Mouse (Mus musculus) G1E-ER4 (cell line): ENCODE data around the gene Pdpn. TPM values are rescaled to one million over a fixed set of nuclear protein-coding genes. Genes with fewer than 3 reads are reported as not detected.

Experiments
- GATA1 ChIP-seq: IDR thresholded peaks from one replicate; pipeline ENCODE4 v1.8.0; 2012; ENCODE audit warnings: low read length, inconsistent platforms
- polyA plus RNA-seq: library from polyadenylated mRNA; stranded (reverse); fragments of >175 nt; gene quantifications from 2 replicates; pipeline ENCODE4 v1.2.3, GENCODE M21; 2012

Pdpn gene
- polyA plus RNA-seq: not detected in 2 replicates

DNA sequence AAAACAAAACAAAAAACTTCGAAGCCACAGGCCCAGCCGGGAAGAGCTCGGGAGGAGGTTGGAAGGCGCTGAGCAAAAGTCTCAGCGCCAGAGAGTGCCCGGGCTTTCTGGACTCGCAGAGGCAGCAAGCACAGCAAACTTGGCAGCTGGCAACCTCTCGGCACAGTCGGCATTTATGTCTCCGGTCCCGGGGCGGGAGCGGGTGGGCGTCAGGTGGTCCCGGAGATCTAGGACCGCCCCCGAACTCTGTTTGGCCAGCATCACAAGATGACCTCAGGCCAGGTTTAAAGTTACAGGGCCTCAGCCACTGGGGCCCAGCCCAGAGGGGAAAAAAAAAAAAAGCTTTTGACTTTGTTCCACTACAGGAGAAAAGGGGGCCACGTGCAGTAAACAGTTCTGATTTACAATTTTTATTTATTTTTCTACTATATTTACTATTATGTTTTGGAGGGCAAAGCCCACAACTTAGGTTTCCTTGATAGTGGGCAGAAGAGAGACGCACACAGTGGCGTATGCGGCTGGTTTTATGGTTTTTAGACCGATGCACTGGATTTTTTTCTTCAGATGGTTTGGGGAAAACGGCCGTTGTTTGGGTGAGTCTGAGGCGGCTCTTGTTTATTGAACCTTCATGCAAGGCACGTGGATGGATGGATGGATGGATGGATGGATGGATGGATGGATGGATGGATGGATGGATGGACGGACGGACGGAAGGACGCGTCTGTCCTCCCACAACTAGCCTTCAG, at the start of gene Pdpn:
Gene Pdpn, minus strand, starts transcription at position 240 of the 746 bp plus-strand sequence.
- no peak for TF ChIP-seq GATA1

GRCm38 (mm10) chr4:143348678-143349077, 49.3 kb upstream of the Pdpn start:
- no peak for TF ChIP-seq GATA1

- no peak for TF ChIP-seq GATA1
Observed at GRCm38 (mm10) chr4:143341470-143341869, 42.1 kb upstream of the Pdpn start.

- no peak for TF ChIP-seq GATA1
Observed at GRCm38 (mm10) chr4:143339808-143340207, 40.4 kb upstream of the Pdpn start.

DNA sequence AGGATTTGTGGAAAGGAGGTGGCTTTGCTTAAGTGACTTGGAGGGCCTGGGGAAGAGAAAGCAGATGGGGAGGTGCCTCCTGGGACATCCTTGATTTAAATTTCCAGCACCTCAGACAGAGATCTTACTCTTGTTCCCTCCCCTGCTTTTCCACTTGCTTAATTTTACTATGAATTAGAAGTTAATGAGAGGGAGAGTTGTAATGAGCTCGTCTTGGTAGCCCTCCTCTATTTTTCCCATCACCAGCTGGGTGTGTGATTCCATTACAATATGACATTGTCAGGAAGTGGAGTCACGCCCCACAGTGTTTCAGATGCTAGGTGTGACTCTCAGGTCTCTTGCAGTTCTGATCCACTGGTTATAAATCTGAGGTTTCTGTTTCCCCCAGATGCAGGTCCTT, 36.7 kb upstream of the Pdpn start:
- no peak for TF ChIP-seq GATA1

DNA sequence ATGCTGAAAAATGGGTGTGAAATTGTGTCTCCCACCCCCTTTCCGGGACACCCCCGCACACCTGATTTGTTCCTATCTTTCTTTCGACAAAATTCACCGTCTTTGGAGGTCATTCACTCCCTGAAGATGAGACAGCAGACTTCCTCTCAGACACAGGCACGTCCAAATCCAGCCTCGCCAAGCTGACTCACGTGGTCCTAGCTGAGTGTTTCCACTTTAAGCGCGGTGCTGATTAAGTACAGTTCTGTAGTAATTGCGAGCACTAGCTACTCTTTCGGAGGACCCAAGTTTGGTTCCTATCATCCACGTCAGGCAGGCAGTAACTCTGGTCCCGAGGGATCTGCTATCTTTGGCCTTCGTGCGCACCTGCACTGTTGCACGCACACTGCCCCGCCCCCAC, 35.6 kb upstream of the Pdpn start:
- no peak for TF ChIP-seq GATA1

DNA sequence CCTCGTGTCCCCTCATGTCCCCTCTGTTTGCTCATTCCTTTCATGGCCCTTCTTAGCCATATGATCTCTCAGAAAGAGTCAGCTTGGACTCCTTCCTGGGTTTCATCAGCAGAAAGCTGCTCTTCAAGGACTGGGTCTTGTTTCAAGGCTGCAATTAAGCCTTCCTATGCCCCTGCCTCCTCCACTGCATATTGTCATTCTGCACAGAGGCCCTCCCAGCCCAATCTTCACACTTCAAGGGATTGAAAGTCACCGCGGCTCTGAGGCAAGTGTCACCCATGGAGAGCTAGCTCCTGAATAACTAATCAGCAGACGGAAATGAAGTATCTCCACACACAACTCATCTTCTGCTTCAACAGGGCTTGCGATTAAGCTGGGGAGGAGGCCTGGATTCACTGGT, 34.8 kb upstream of the Pdpn start:
- no peak for TF ChIP-seq GATA1

- TF ChIP-seq GATA1: no peak
Observed at GRCm38 (mm10) chr4:143331787-143332186, 32.4 kb upstream of the Pdpn start.

- no peak for TF ChIP-seq GATA1
Observed at GRCm38 (mm10) chr4:143330566-143330965, 31.2 kb upstream of the Pdpn start.

GRCm38 (mm10) chr4:143325625-143325941, 26.2 kb upstream of the Pdpn start:
- TF ChIP-seq GATA1: no peak

DNA sequence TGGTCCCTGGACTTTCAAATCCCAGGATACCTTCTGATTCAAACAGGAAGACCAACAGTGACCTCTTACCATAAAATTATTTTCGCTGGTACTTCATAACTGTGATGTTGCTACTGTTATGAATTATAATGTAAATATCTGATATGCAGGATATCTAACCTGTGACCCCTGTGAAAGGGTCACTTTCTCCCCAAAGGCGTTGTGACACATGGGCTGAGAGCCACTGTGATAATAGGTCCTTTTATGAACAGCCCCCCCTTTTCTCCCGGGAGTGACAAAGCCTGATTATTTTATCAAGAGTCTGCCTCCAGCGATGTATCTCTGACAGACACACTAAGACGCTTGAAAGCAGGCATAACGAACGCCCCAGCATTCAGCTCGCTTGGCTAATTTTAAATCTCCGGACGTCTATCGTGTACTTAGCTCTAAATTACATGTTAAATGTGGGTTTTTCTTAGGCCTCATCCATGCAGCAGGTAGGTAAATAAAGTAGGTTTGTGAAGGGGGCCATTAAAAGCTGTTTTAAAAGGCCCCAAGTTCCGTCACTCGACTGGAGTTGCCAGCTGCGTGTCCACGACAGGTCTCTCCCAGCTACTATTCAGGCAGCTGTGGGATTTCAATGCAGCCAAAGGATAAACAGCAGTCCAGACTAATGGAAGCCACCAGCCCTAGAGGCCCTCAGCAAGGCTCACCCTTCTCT, 25.7 kb upstream of the Pdpn start:
- no peak for TF ChIP-seq GATA1

GRCm38 (mm10) chr4:143324176-143324924, 25.0 kb upstream of the Pdpn start:
- TF ChIP-seq GATA1: no peak

- TF ChIP-seq GATA1: no peak
Observed at GRCm38 (mm10) chr4:143313299-143313698, 13.9 kb upstream of the Pdpn start.

DNA sequence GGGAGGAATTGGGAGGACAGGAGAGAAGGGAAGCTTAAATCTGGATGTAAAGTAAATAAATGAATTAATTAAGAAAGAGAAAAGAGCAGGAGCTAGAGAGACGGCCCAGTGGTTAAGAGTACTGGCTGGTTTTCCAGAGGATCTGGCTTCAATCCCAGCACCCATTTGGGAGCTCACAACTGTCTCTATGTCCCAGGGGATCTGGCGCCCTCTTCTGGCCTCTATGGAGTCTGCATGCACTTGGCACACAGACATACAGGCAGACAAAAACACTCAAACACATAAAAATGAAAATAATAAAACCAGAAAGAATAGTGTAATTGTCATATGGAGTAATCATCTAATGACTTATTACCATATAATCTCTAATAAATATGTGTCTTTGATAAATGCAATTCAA, 12.0 kb upstream of the Pdpn start:
- TF ChIP-seq GATA1: no peak

DNA sequence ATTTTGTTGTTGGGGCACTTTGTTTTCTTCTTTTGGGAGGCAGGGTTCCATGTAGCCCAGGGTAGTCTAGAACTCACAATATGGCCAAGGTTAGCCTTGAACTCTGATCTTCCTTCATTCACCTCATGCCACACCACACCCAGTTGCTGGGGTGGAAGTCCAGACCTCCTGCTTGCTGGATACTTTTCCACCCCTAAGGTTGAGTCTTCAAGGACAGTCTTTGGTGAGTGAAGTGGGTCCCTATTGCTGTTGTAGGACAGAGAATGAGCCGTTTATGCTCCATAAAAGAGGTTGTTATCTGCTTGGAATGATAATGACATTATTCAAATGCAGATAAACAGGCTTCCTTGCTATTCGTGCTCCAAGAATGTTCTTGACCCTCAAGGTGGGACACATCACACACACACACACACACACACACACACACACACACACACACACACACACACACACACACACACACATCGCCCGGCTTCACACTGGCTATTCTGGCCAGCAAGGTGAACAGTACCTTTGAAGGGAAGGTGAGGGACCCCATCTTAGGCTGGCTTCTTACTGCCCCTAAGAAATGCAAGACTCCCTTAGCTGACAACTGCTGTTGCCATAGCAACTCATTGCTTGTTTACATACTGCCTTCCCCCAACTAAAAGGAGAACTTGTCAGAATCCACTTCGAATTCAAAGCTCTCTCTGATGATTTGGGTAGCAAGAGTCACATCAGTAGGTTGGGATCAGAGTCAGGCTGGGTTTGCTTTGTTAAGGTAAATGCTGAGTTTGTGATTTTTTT, 6.8 kb upstream of the Pdpn start:
- TF ChIP-seq GATA1: no peak

DNA sequence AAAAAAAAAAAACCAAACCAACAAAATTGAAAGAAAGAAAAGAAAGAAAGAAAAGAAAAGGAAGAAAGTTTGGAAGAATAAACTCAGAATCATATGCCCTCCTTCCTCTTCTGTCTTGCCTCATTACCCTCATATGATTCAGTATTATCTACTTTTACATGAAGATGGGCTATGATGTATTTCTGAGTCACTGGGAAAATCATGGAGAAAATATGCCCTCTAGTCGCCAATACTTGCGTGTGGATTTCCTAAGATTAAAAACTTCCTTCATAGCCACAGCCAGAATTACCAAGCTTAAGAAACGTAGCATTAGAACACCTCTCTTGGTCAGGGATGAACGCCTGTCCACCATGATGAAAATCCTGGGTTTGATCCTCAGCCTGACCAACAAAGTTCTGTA, 5.7 kb upstream of the Pdpn start:
- TF ChIP-seq GATA1: no peak
